Comparison of ENCODE assay signal across 9 mouse cellular contexts in the genomic region with DNA sequence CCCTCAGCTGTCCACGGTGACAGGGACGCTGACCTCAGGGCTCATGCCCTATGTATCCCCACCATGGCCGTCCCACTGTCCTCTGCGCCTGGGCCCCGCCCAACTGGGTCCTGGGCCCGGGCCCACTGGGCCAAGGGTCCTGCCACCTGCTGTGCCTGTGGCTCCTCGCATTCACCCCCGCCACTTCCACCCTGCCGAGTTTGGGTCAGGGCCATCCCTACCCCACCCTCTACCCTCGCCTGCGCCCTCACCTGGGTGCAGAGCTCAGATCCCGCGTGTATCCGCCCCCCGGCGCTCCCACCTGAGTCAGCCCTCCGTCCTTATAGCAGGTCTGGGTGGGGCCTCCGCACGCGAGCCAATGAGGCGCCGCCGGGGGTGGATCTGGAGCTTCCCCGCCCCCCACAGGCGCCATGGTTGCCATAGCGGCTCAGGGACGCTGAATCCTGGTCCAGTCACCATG. TPM values are rescaled to one million over a fixed set of nuclear protein-coding genes. Genes with fewer than 3 reads are reported as not detected.
DNase-seq lines count a peak whose midpoint lies in the region; ATAC-seq and TF ChIP-seq lines count a peak whose summit lies in the region.
"Had no signal": no experiment of that assay in that cellular context is flagged by ENCODE, and none has a peak within 500 bp of the region (broad histone marks: within the 10 kb centered on the region; RNA-seq: fewer than 3 reads in every experiment).

TSS of gene Plin5 (minus strand) at position 346 of the 460 bp plus-strand sequence.

- WGBS in hindbrain, postnatal 0 days = 3% methylated on average over 27 of the region's 27 CpGs
- WGBS in liver, embryonic 11.5 days = 2% methylated on average over 27 of the region's 27 CpGs
- WGBS in midbrain, embryonic 16.5 days = 1% methylated on average over 27 of the region's 27 CpGs

- DNase-seq in left cerebral cortex, postnatal 14 days (ENCODE audit: low spot score in 2 of 2) = peak; percentile 53 to 64
- no peak for DNase-seq in left cerebral cortex, adult 8-10 months (ENCODE audit: low spot score in 2 of 2)
- no peak for DNase-seq in gonadal fat pad, adult 2 months (ENCODE audit: low read depth)
- peak; percentile 69 for DNase-seq in hindbrain, postnatal 0 days (ENCODE audit: low spot score)
- no peak for DNase-seq in liver, embryonic 11.5 days (ENCODE audit: low spot score)
- no peak for DNase-seq in adipocyte (ENCODE audit: low spot score)

- H3K9ac ChIP-seq in hindbrain, postnatal 0 days (replicated peaks; ENCODE audit: low read length) = no peak within 1 kb of the TSS
- no peak within 1 kb of the TSS for H3K9ac ChIP-seq in liver, embryonic 11.5 days (ENCODE audit: low read depth, low read length)
- H3K9ac ChIP-seq in midbrain, embryonic 16.5 days (ENCODE audit: low read depth, low read length) = peak within 1 kb of the TSS; percentile 48

- H3K27me3 ChIP-seq in hindbrain, postnatal 0 days (ENCODE audit: insufficient read depth, low read length) = peaks cover 21% of the 10 kb centered on the region
- H3K27me3 ChIP-seq in liver, embryonic 11.5 days (replicated peaks; ENCODE audit: control insufficient read depth, insufficient read depth, low read length) = peaks cover 50% of the 10 kb centered on the region
- peaks cover 36% of the 10 kb centered on the region for H3K27me3 ChIP-seq in midbrain, embryonic 16.5 days (ENCODE audit: control insufficient read depth, insufficient read depth, low read depth, low read length)

- peak within 1 kb of the TSS; percentile 57 for H3K4me2 ChIP-seq in hindbrain, postnatal 0 days (ENCODE audit: low read depth, low read length)
- peak within 1 kb of the TSS; percentile 64 for H3K4me2 ChIP-seq in liver, embryonic 11.5 days
- H3K4me2 ChIP-seq in midbrain, embryonic 16.5 days (ENCODE audit: low read length) = peak within 1 kb of the TSS; percentile 64

- no peak within 1 kb of the TSS for H3K27ac ChIP-seq in cortical plate, adult 2 months (ENCODE audit: insufficient read depth, low read length)
- H3K27ac ChIP-seq in hindbrain, postnatal 0 days = no peak within 1 kb of the TSS
- no peak within 1 kb of the TSS for H3K27ac ChIP-seq in liver, embryonic 11.5 days (ENCODE audit: low read depth, low read length)
- no peak within 1 kb of the TSS for H3K27ac ChIP-seq in midbrain, embryonic 16.5 days (ENCODE audit: low read length)

- H3K4me3 ChIP-seq in cortical plate, adult 2 months (ENCODE audit: insufficient read depth, low read length) = peak within 1 kb of the TSS; percentile 12; the same call in 1 of the 2 replicates
- H3K4me3 ChIP-seq in hindbrain, postnatal 0 days (ENCODE audit: low read length) = peak within 1 kb of the TSS; percentile 28
- H3K4me3 ChIP-seq in liver, embryonic 11.5 days (ENCODE audit: low read depth, low read length) = peak within 1 kb of the TSS; percentile 34
- peak within 1 kb of the TSS; percentile 33 for H3K4me3 ChIP-seq in midbrain, embryonic 16.5 days (ENCODE audit: low read depth, low read length)

- ATAC-seq in hindbrain, postnatal 0 days = peak; percentile 61
- peak; percentile 58 for ATAC-seq in liver, embryonic 11.5 days (replicated peaks; ENCODE audit: low FRiP score)
- peak; percentile 34; the same call in 1 of the 2 replicates for ATAC-seq in midbrain, embryonic 16.5 days

- TF ChIP-seq POLR2A in cortical plate, adult 2 months (IDR thresholded peaks at IDR 0.05; ENCODE audit: extremely low read depth, insufficient read depth, low read length) = no peak

- no peaks in the 10 kb centered on the region for H3K4me1 ChIP-seq in cortical plate, adult 2 months (ENCODE audit: control insufficient read depth, insufficient read depth, low read length)
- 0 out of 2 replicates have a peak, but pooled peaks cover 3% of the 10 kb centered on the region for H3K4me1 ChIP-seq in hindbrain, postnatal 0 days (ENCODE audit: insufficient read depth, low read length)
- peaks cover 10% of the 10 kb centered on the region; the same call in 1 of the 2 replicates for H3K4me1 ChIP-seq in liver, embryonic 11.5 days (replicated peaks; ENCODE audit: control insufficient read depth, insufficient read depth, low read length)
- H3K4me1 ChIP-seq in midbrain, embryonic 16.5 days (ENCODE audit: control insufficient read depth, insufficient read depth, low read length) = 0 out of 2 replicates have a peak, but pooled peaks cover 7% of the 10 kb centered on the region

- no peaks in the 10 kb centered on the region for H3K9me3 ChIP-seq in hindbrain, postnatal 0 days (ENCODE audit: low read length)
- H3K9me3 ChIP-seq in liver, embryonic 11.5 days (ENCODE audit: control insufficient read depth, low read length) = peaks cover under 1% of the 10 kb centered on the region
- H3K9me3 ChIP-seq in midbrain, embryonic 16.5 days (replicated peaks; ENCODE audit: control insufficient read depth, low read length, poor library complexity, severe bottlenecking) = peaks cover 3% of the 10 kb centered on the region; the same call in 1 of the 2 replicates

- H3K36me3 ChIP-seq in hindbrain, postnatal 0 days (ENCODE audit: insufficient read depth, low read length) = no peaks in the 10 kb centered on the region
- no peaks in the 10 kb centered on the region for H3K36me3 ChIP-seq in liver, embryonic 11.5 days (ENCODE audit: control insufficient read depth, insufficient read depth, low read length)
- H3K36me3 ChIP-seq in midbrain, embryonic 16.5 days (ENCODE audit: control insufficient read depth, insufficient read depth, low read length) = peaks cover under 1% of the 10 kb centered on the region; the same call in 1 of the 2 replicates

- intact Hi-C loops in left cerebral cortex, postnatal 14 days (cut with DNase I) = no loop called here

- TF ChIP-seq CTCF in cortical plate, adult 2 months (IDR thresholded peaks at IDR 0.05; ENCODE audit: extremely low read depth, insufficient read depth, low read length) = no peak
- no peak for TF ChIP-seq CTCF in hindbrain, postnatal 0 days (IDR thresholded peaks at IDR 0.05; ENCODE audit: low read depth)

RNA-seq across cellular contexts. Expression of gene Plin5, which starts in this region (rescaled TPM):
- 1 to 10 TPM in 1 of 2 experiments, under 1 TPM in 1; 0.46 to 1.1 TPM for total RNA-seq in left cerebral cortex, postnatal 14 days (2021)
- under 1 TPM; 0.81 to 0.96 (median 0.93) TPM for total RNA-seq in left cerebral cortex, adult 8-10 months (2022)
- 0.55 and 0.67 TPM in 2 replicates for polyA plus RNA-seq in cortical plate, adult 2 months (2012; rRNA removed)
- polyA plus RNA-seq in gonadal fat pad, adult 2 months (2012; rRNA removed) = 15.6 and 21.5 TPM in 2 replicates
- 2.2 and 3.3 TPM in 2 replicates for total RNA-seq in hindbrain, postnatal 0 days (2014; rRNA removed)
- polyA plus RNA-seq in hindbrain, postnatal 0 days (2015; fragmentation: Nextera tagmentation; extraction: Ambion mirVana) = 4.1 and 4.4 TPM in 2 replicates
- 0.43 and 0.68 TPM in 2 replicates for polyA plus RNA-seq in liver, embryonic 11.5 days (2014; fragmentation: Nextera tagmentation; extraction: Ambion mirVana)
- 1.2 and 2.8 TPM in 2 replicates for polyA plus RNA-seq in midbrain, embryonic 16.5 days (2015; fragmentation: Nextera tagmentation; extraction: Ambion mirVana)
- total RNA-seq: MEL had no signal

Comparison
In these comparisons a context has a peak if more than half of its experiments do, and no peak if none do; other contexts are left out.
1. DNase-seq: peak in left cerebral cortex, postnatal 14 days (2 of 2) and hindbrain, postnatal 0 days (single experiment); none in left cerebral cortex, adult 8-10 months (0 of 2), gonadal fat pad, adult 2 months (single experiment), liver, embryonic 11.5 days (single experiment) and adipocyte (single experiment).
2. Peak in ATAC-seq, H3K4me3 ChIP-seq and H3K4me2 ChIP-seq in liver, embryonic 11.5 days; RNA of the gene not detected or under 1 TPM.
3. Peak in every context shown above with its lines, with median percentiles within 50 percentile points of each other: H3K4me3 ChIP-seq, ATAC-seq and H3K4me2 ChIP-seq.